In the genomic region with DNA sequence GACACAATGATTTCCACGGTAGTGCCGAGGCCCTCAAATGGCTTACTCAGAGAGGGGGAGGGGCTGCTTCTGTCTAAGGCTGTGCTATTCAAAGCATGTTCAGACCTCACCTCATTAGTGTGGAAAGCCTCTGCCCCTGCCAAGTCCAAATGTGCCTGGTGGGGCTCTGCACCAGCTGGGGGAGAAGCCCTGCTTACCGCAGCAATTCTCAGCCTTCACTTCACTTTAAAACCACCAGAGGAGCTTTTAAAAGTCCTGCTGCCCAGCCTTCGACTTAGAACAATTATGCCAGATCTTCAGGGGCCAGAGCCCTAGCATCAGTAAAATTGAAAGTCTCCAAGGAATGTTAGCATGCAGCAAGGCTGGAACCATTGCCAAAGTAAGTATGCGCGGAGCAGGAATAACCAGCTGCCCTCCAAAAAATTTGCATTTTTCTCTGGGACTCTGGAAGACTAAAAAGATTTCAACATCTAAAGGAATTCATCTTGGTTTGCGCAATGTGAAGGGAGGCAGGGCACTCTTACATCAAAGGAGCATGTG, we compare ENCODE assay signal across 8 mouse cellular contexts. TPM values are rescaled to one million over a fixed set of nuclear protein-coding genes. Genes with fewer than 3 reads are reported as not detected.
DNase-seq lines count a peak whose midpoint lies in the region; ATAC-seq lines count a peak whose summit lies in the region.

No protein-coding gene starts in this region.

- no peaks in the 10 kb centered on the region for H3K27me3 ChIP-seq in hindbrain, embryonic 15.5 days
- H3K27me3 ChIP-seq in limb, embryonic 15.5 days, result no peaks in the 10 kb centered on the region
- H3K27me3 ChIP-seq in neural tube, embryonic 15.5 days (replicated peaks), result no peaks in the 10 kb centered on the region

- no peak overlapping the region; the same call in 1 of the 2 replicates for H3K27ac ChIP-seq in hindbrain, embryonic 15.5 days (replicated peaks)
- H3K27ac ChIP-seq in limb, embryonic 15.5 days, result peak overlapping the region; percentile 83
- peak overlapping the region; percentile 54; the same call in 1 of the 2 replicates for H3K27ac ChIP-seq in neural tube, embryonic 15.5 days (replicated peaks)

- H3K4me1 ChIP-seq in hindbrain, embryonic 15.5 days (replicated peaks), result peaks cover 24% of the 10 kb centered on the region
- peaks cover 49% of the 10 kb centered on the region for H3K4me1 ChIP-seq in limb, embryonic 15.5 days
- H3K4me1 ChIP-seq in neural tube, embryonic 15.5 days, result peaks cover 20% of the 10 kb centered on the region

- peak; percentile 62 to 71 for DNase-seq in cerebellum, postnatal 10 days
- DNase-seq in cerebellum, adult 9-10 months, result no peak
- DNase-seq in adrenal gland, postnatal 25 days, result peak; percentile 29
- DNase-seq in forelimb bud, embryonic 11.5 days (ENCODE audit: low read depth, low spot score), result peak; percentile 73
- DNase-seq in spleen, postnatal 14 days (ENCODE audit: low spot score in 2 of 2), result no peak

- no peaks in the 10 kb centered on the region for H3K9me3 ChIP-seq in hindbrain, embryonic 15.5 days
- H3K9me3 ChIP-seq in limb, embryonic 15.5 days, result no peaks in the 10 kb centered on the region
- H3K9me3 ChIP-seq in neural tube, embryonic 15.5 days (replicated peaks), result no peaks in the 10 kb centered on the region

- 17% methylated on average over 7 of the region's 7 CpGs for WGBS in hindbrain, embryonic 15.5 days
- WGBS in limb, embryonic 15.5 days, result 8% methylated on average over 7 of the region's 7 CpGs
- 22% methylated on average over 7 of the region's 7 CpGs for WGBS in neural tube, embryonic 15.5 days

- no peaks in the 10 kb centered on the region for H3K36me3 ChIP-seq in hindbrain, embryonic 15.5 days
- H3K36me3 ChIP-seq in limb, embryonic 15.5 days, result no peaks in the 10 kb centered on the region
- H3K36me3 ChIP-seq in neural tube, embryonic 15.5 days, result no peaks in the 10 kb centered on the region

- peak; percentile 86 for ATAC-seq in hindbrain, embryonic 15.5 days (ENCODE audit: low FRiP score, low read depth)
- peak; percentile 87; the same call in 1 of the 2 replicates for ATAC-seq in limb, embryonic 15.5 days (ENCODE audit: insufficient number of reproducible peaks, low FRiP score, low TSS enrichment, low read depth)
- ATAC-seq in neural tube, embryonic 15.5 days (ENCODE audit: low FRiP score), result peak; percentile 70

- no peak overlapping the region for H3K4me3 ChIP-seq in hindbrain, embryonic 15.5 days
- H3K4me3 ChIP-seq in limb, embryonic 15.5 days, result no peak overlapping the region
- H3K4me3 ChIP-seq in neural tube, embryonic 15.5 days (replicated peaks), result no peak overlapping the region

- no peak overlapping the region for H3K9ac ChIP-seq in hindbrain, embryonic 15.5 days
- H3K9ac ChIP-seq in limb, embryonic 15.5 days, result no peak overlapping the region
- no peak overlapping the region for H3K9ac ChIP-seq in neural tube, embryonic 15.5 days (replicated peaks)

- 0 out of 2 replicates have a peak overlapping the region, but pooled peaks have one; percentile 13 for H3K4me2 ChIP-seq in hindbrain, embryonic 15.5 days
- H3K4me2 ChIP-seq in limb, embryonic 15.5 days, result peak overlapping the region; percentile 24
- peak overlapping the region; percentile 20 for H3K4me2 ChIP-seq in neural tube, embryonic 15.5 days

RNA-seq across cellular contexts. Expression of a gene that starts 18.0 kb away (rescaled TPM):
- 45.0 and 63.2 TPM in 2 replicates for total RNA-seq in adrenal gland, postnatal 25 days (2021)
- polyA plus RNA-seq in hindbrain, embryonic 15.5 days (2015; fragmentation: Nextera tagmentation; extraction: Ambion mirVana), result 14.5 and 15.5 TPM in 2 replicates
- polyA plus RNA-seq in limb, embryonic 15.5 days (2015; fragmentation: Nextera tagmentation; extraction: Ambion mirVana), result 46.6 and 51.8 TPM in 2 replicates
- 14.0 and 16.7 TPM in 2 replicates for polyA plus RNA-seq in neural tube, embryonic 15.5 days (2015; fragmentation: Nextera tagmentation; extraction: Ambion mirVana)

RNA-seq across cellular contexts. Expression of a gene that starts 31.5 kb away (rescaled TPM):
- total RNA-seq in adrenal gland, postnatal 25 days (2021), result 0.57 and 0.79 TPM in 2 replicates
- 0.05 TPM in 1 of 2 replicates, not detected in the other for polyA plus RNA-seq in hindbrain, embryonic 15.5 days (2015; fragmentation: Nextera tagmentation; extraction: Ambion mirVana)
- 0.29 and 0.79 TPM in 2 replicates for polyA plus RNA-seq in limb, embryonic 15.5 days (2015; fragmentation: Nextera tagmentation; extraction: Ambion mirVana)
- 0.04 and 0.38 TPM in 2 replicates for polyA plus RNA-seq in neural tube, embryonic 15.5 days (2015; fragmentation: Nextera tagmentation; extraction: Ambion mirVana)

RNA-seq across cellular contexts. Expression of a gene that starts 53.2 kb away (rescaled TPM):
- 77.1 and 78.8 TPM in 2 replicates for total RNA-seq in adrenal gland, postnatal 25 days (2021)
- polyA plus RNA-seq in hindbrain, embryonic 15.5 days (2015; fragmentation: Nextera tagmentation; extraction: Ambion mirVana), result 51.8 and 54.4 TPM in 2 replicates
- polyA plus RNA-seq in limb, embryonic 15.5 days (2015; fragmentation: Nextera tagmentation; extraction: Ambion mirVana), result 74.7 and 90.3 TPM in 2 replicates
- polyA plus RNA-seq in neural tube, embryonic 15.5 days (2015; fragmentation: Nextera tagmentation; extraction: Ambion mirVana), result 50.4 and 55.3 TPM in 2 replicates

Comparison
In these comparisons a context has a peak if more than half of its experiments do, and no peak if none do; other contexts are left out.
1. DNase-seq: peak in cerebellum, postnatal 10 days (2 of 2), adrenal gland, postnatal 25 days (single experiment) and forelimb bud, embryonic 11.5 days (single experiment); none in cerebellum, adult 9-10 months (single experiment) and spleen, postnatal 14 days (0 of 2).
2. Peak in every context shown above with its lines, with median percentiles within 50 percentile points of each other: ATAC-seq and H3K4me2 ChIP-seq.